Mouse (Mus musculus): ENCODE data around the gene Tmem119.

- TF ChIP-seq CTCF (IDR thresholded peaks at IDR 0.05) (no peak), EP300 (IDR thresholded peaks at IDR 0.05) (peak; percentile 64; the same call in 1 of the 2 replicates)
Measured at GRCm38 (mm10) chr5:113808177-113808576, 7.9 kb upstream of the Tmem119 start.
